Mouse (Mus musculus) testis, postnatal 14 days (tissue): ENCODE measurements around the gene Mtmr11.

Experiments used
- DNase-seq: peaks from one replicate; pipeline ENCODE4 v3.0.0; 2021; ENCODE audit warnings: low spot score

Gene Mtmr11

DNA sequence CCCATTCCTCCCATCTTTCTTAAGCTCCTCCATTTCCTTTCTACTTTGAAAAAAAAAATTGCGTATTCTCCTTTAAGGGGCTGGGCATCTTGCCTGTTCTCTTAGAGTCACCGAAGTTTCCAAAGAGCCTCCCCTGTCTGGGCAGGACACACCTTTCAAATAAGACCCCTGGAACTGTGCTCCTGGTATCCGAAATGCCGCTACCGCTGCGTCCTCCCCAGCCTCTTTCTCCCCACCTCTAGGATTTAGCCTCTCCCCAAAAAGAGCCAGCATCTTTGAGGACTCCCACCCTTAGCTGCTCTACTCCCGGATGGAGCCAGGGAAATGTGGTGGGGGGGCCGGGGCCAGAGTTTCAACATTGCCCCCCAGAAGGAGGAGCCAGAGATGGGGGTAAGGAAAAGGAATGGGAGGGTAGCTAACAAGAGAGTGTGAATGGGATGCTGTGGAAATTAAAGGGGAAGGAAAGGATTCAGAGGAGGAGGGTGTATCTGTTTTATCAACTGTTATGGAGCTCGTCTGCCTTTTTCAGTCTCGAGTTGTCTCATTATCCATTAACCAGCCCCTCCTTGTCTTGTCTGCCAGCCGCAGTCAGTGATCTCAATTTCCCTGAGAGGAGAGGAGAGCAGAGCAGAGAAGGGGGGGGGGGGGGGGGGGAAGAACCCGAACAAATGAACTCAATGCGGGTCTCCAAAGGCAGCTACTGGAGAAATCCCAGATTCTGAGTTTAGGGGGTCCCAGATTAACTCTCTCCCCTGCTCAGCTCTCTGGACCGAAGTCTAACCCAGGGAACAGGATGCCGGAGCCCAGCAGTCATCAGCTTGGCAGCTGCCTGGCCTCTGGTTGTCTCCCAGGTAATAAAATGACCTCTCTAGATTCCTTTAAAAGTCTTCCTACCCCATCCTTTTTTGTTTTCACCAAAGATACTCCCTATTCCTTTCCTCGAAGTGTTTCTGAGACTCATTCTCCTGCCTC is at the start of gene Mtmr11:
Gene Mtmr11, plus strand, starts transcription at position 136 of the 972 bp plus-strand sequence.
- no peak for DNase-seq

DNA sequence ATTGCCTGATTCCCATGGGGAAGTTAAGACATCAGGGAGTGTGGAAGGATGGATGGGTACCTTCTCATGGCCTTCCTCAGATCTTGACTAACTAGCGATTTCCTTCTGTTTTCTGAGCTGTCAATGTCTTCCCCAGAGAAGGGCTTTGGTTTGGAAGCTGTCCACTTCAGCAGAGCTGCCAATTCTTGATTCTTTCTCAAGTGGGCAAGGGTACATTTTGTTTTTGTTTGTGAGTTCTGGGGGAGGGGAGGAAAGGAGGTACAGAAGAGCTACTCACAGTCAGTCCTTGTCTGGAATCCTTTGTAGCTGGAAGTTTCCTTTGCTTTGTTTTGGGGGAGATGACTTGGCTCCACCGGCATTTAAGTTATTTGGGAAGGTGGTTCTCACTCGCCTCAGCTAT is 48.6 kb upstream of the Mtmr11 start:
- DNase-seq = no peak

DNA sequence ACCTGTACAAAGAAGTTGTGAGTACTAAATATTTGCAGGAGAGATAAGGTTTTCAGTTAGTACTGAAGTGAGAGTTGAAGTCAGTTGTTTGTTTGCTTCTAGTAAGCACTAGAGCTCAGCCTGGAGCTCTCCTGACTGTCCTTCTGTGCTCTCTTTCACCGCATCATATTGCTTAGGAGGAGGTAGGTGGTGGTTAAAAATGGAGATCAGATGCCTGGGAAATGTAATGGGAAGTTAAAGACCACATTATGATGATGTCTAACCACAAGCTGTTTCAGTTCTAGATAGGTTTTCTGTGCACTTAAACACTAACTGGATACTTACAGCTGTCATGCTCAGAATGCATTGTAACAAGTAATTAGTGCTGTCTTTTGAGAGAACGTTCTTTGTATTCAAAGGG is 43.7 kb upstream of the Mtmr11 start:
- no peak for DNase-seq

DNA sequence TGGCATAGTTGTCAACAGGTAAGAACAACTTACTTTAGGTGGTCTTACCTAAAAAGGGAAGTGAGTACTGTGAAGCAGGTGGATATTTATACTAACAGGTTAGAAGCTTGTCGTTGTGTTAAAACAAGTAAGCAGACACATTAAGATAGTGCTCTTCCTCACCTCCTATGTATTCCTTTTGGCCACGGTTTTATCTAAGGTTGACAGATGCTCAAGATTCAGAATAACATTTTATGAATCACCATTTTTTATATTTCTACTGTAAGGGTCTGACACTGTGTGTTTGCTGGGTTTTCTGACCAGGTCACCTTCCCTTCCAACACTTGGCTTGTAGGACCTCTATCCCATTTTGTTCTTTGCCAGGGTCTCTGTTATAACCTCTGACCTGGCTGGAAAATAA is 43.1 kb upstream of the Mtmr11 start:
- DNase-seq = no peak

DNA sequence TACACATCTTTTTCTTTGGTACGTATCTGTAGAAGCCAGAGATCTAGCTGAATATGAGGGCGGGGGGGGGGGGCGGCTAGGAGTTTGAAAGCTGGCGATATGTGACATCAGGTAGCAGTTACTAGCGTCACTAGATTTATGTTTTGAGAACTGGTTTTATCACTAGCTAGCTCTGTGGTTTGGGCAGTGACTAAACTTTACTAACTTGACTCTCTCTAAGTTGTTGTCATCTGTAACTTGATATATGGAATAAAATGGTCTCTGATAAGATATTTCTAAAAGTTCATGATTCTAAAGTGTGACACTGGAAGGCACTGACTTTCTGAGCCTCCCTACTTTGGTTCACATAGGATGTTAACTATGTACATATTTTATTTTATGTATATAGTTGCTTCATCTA is 37.6 kb upstream of the Mtmr11 start:
- no peak for DNase-seq

DNA sequence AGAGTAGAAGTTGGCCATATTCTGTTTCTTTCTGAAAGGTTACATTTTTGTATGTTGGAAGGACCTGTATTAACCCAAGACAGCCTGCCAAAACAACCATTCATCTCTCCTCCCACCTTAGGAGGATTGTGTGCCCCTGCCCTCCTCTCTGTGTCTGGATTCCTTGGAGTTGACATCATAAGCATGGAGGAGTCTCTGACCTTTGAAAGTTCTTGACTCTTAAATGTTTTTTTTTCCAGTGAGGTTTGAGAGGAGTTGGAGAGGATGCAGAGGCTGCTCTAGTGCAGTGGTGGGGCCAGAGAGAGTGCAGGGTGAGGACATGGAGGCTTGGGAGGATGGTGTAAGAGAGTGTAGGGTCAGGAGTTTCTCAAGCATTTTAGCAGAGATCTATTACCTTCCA is 33.7 kb upstream of the Mtmr11 start:
- peak; percentile 9 for DNase-seq

DNA sequence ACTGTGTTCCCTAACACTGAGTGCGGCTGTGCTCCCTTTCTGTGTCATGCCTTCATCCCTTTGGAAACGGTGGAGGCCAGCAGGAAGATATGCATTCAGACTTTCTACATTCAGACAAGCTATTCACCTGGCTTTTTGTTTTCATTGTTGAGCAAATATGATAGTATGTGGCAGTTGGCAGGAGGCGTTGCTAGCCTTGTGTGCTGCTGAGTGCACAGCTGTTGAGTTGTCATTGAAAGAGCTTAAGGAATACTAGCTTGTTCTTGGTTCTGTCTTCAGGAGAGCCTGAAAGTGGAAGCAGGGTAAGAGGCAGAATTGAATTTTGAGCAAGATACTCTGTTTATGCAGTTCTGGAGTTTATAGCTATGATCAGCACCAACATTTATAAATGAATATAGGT is 29.3 kb upstream of the Mtmr11 start:
- DNase-seq = no peak

DNA sequence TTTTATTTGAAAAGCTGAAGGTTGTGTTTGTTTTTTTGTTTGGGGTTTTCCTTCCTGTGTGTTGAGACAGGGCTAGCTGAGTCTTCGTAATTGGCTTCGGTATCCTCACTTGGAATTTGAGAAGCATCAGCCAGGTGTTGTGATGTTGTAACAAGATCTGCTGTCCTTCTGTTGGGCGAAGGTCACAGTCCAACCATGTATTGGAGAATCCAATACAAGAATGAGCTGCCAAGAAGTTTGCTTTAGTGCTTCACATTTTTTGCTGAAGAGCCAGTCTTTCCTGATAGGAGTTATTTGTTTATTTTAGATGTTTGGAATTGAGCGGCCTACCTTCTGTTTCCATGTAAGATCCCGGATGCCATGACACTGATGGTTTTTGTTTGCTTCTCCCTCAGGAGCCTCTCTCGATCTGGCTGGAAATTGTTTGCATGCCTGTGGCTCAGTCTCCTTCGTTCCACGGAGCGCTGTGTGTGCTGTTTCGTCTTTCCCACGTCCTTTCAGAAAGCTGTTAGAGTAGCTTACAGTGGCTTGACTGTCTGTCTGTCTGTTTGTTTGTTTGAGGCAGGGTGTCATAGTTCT is 28.4 kb upstream of the Mtmr11 start:
- no peak for DNase-seq

DNA sequence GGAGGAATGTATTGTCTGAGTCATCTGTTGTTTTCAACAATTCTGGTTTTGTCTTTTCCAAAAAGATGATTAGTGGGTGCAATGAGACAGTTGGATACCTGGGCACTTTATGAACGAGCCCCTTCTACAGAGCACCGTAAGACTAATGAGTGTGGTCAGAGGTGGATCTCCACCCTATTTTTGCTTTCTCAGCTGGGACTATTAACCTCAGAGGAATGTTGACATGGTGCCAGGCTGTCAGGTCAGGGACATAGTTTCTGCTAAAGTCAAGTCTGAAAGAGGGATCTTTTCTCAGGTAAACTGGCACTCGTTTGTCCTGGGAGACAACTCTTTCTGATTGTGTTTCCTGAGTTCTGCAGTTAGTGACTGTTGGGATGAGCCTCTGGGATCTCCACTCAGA is 26.8 kb upstream of the Mtmr11 start:
- DNase-seq = no peak

DNA sequence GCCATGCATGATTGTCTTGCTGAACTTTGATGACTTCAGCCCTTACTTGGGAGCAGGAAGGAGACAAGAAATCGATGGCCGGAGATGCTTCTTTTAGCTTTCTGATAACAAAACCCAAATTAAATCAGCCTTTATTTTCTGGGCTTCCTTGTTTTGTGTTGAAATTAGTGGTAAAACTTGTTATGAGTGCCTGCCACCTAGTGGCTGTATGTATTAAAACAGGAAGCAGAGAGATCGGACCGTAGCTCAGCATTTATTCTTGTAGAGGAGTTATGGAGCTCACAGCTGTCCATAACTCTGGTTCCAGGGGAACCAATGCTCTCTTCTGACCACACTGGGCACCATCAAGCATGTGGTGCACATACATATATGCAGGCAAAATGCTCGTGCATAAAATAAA is 13.9 kb upstream of the Mtmr11 start:
- DNase-seq = no peak

DNA sequence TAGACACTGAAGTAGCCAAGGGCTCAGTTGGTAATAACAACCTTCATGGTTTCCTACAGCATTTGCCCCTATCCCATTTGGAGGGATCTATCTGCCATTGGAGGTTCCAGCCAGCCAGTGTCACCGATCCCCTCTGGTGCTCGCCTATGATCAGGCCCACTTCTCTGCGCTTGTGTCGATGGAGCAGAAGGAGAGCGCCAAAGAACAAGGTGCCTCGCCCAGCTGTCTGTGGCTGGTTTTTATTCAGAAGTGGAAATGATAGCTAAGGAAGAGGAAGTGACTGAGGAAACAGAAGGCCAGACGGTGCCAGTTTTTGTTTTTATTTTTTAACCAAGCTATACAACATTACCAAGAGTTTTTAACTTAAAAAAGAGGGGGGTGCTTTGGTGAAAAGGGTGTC is 10.0 kb upstream of the Mtmr11 start:
- DNase-seq = no peak

DNA sequence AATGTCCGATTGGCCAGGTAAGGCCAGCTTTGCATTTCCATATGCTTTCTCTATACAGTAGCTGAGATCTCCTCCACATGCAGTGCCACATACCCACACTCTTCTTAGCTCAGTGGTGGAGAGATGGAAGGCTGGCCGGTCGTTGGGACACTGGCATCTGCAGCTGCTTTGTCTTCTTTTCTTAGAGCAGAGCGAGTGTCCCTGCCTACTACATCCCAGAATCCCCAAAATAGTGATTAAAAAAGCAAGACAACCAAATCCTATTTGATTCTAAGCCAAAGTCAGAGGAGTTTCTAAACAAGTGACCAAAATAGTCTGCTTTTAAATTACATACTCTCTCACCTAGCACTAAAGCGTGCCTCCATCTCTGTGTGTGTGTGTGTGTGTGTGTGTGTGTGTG is 9.2 kb upstream of the Mtmr11 start:
- DNase-seq = no peak

DNA sequence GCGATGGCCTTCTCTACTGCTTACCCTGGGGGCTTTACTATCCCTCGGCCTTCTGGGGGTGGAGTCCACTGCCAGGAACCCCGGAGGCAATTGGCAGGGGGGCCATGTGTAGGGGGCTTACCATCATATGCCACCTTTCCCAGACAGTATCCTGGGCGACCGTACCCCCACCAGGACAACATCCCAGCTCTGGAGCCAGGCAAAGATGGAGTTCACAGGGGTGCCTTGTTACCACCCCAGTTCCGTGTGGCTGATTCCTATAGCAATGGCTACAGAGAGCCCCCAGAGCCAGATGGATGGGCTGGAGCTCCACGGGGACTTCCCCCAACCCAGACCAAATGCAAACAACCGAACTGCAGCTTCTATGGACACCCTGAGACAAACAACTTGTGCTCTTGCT is 6.3 kb upstream of the Mtmr11 start:
- DNase-seq = no peak

DNA sequence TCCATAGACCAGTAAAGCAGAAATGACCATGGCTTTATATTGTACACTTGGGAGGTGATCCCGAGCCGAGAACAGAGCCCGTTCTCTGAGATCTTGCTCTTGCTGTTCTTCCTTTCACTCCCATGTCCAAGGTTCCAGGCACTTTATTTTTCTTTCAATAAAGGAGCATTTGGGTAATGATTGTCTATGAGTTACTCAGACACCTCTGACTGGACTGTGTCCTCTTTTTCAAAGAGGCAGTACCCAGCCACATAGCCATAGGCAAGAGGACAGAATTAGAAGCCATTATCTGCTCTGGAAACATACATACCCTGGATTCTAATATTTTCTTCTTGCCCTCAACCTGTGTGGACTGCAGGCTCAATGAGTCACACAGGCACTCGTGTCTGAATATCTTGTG is 2.0 kb upstream of the Mtmr11 start:
- DNase-seq = no peak

DNA sequence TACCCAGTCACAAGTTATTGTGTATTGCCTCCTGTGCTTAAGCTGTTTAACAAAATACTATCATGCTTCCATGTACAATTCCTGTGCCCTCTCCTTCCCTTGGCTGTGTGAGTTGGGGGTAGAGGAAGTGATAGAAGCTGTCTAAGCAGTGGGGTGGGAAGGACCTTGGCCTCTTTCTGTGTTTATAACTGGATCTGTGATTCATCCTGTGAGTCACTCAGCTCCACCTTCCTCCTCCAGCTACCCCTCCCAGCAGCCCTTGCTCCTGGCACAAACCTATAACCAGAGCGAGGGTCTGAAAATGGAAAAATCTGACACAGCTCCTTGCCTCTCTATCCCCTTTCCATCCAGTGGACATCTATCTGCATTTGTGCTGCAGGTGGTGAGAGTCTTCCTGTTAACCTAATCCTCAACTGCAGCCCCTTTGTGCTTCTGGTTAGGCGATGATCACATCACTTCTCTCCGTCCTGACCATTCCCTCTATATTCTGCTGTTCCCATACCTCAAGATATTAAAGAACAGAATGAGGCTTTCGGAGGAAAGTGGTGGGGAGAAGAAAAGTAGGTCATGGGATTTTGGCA is 1.5 kb upstream of the Mtmr11 start:
- DNase-seq = no peak

DNA sequence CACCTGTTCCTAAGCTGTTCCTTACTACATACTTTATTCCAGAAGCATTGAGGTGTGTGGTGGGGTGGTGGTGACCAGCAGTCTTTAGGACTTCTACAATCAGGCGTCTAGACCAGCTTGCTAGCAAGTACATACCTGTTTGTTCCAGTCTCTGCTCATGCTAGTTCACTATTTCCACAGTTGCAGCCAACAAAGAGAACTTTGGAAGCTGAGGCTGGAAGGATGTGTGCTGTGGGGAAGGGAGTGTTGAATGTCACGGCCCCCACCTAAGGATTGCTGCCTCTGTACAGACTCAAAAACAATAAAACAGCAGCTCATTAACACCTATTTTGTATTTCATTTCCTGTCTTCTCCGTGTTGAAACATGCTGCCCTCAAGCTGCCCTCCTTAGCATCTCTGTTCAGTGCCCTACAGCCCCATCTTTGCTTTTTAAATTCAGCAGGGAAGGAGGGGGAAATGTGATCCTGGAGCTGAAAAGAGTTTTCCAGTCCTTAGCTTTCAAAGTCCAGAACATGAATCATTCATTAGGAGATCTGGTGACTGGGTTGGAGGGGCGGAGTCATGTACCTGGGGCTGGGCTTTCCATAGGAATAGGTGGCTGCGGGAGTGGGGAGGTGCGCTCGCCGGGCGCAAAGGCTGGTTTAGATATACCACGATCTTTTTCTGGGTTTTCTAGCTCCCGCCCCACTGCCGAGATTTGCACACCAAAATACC is 844 bp upstream of the Mtmr11 start:
- DNase-seq = no peak

DNA sequence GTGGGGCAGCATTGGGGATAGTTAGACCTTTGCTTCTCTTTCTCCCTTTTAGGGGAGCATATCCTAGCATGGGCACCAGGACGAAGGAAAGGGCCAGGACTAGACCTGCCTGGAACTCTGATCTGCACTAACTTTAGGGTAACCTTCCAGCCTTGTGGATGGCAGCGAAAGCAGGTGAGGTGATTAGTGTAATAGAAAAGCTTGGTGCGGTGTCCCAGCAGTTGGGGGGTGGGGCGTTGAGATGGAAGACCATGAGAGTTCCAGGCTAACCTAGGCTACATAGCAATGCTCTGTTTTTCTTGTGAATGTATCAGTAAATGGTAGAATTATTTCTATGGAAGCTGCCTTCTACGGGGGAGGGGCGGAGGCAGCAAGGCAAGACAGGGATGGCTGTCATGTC is 1.2 kb downstream of the Mtmr11 start:
- DNase-seq = no peak

DNA sequence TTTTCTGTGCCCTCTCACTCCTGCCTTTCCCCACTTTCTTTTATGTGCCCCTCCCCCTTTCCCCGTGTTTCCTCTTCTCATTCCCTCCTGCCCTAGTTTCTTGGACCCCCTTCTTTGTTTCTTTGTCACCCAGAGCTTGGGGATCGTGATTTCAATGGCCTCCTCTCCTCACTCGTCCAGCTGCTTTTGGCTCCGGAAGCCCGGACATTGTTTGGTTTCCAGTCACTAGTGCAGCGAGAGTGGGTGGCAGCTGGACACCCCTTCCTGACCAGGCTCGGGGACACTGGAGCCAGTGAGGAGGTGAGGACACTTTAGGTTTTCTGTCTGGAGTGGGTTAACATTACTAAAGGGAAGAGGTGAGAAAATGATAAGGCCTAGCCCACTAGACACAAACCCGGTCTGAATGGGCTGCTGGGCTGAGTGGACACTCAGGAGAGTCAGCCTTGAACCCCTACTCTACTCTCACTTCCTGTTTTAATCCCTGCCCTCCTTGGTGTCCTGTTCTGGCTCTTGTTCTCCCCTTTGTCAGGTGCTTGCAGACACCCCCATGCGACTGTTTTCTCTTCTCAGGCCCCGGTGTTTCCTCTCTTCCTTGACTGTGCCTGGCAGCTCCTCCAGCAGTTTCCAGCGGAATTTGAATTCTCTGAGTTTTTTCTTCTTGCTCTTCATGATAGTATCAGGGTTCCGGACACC is 6.8 kb downstream of the Mtmr11 start:
- DNase-seq = no peak

DNA sequence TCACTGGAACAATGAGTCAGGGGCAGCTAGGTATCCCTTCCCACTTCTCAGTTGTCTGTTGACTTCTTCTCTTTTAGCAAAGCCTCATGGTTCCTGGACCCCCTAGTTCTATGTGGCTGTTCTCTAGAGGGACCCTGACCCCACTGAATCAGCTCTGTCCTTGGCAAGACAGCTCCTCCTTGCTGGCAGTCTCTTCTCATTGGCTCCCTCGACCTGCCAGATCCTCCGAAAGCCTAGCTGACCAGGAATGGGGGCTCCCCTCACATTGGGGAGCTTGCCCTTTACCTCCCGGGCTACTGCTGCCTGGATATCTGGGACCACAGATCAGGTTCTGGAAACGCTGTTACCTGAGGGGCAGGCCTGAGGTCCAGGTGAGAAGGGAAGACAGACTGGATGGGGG is 8.5 kb downstream of the Mtmr11 start:
- DNase-seq = no peak

DNA sequence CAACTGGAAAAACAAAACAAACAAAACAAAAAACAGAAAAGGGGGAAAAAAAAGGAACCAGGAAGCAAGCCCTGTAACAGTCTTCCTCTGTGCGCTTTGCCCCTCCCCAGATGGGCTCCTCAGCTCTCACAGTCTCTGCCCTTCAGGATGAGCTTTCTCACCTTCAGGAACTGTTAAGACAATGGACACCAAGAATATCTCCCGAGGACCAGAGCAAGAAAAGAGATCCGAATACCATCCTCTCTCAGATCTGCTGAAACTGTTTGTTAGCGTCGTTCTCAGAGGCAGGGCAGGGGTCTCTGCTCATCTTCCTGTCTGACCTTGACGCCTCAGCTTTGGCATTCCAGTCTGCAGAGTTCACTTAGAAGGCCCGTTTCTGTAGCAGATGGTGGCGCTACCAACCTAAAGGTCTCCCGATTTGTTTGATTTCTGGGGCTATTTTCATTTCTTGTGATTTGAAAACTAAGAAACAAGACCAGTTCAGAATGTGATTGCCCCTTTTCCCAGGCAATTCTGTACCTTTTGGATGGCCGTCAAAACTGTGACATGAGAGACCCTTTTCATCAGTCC is 9.3 kb downstream of the Mtmr11 start:
- no peak for DNase-seq

DNA sequence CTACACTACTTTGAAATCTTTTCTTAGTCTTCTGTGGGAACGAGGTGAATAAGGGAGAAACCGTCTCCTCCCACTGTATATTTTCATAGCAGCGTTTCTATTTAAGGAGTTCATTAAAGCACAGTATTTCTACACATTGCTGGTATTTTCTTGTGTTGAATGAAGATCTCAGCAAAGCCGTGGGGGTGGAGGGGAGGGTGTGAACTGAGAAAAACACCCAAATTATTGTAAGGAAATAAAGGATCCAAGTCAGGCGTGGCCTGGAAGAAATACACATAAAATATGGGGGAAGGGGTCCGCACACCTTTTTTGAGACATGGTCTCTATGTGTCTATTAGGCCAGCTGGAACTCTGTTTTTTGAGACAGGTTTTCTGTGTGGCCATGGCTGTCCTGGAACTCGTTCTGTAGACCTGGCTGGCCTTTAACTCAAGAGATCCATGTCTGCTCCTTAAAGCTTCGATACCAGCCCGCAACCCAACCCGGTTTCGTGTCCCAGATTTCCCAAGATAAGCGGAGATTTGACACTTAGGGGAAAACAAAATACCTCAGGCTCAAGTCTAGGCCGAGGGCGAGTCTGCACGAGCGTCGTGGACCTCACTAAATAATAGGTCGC is 9.9 kb downstream of the Mtmr11 start:
- no peak for DNase-seq
